In the genomic region with DNA sequence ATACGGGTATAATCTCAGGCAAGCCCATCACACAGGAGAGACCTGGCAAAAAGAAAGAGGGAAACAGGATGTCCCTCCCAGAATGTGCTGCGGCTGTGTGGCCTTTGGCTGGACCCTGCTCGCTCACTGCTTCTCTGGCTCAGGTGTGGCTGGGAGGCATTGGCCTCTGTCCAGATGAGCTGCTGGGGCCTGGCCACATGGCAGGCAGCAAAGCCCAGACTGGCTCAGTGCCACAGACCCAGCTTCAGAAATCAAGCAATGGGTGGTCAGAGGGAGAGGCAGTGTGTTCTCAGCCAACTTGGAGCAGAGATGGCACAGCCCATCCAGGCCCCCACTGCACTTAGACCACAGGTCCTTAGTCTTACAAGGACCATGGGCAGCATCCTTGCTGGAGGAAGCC, we compare ENCODE assay signal across 13 mouse cellular contexts. TPM values are rescaled to one million over a fixed set of nuclear protein-coding genes. Genes with fewer than 3 reads are reported as not detected.
A peak's percentile ranks its signal among the peaks of the same experiment; 100 is the strongest.
DNase-seq lines count a peak whose midpoint lies in the region; ATAC-seq and TF ChIP-seq lines count a peak whose summit lies in the region.
"Had no signal": no experiment of that assay in that cellular context is flagged by ENCODE, and none has a peak within 500 bp of the region (broad histone marks: within the 10 kb centered on the region; RNA-seq: fewer than 3 reads in every experiment).

No protein-coding gene starts in this region.

- no peak for ATAC-seq in erythroblast, adult 5-6 weeks (replicated peaks; ENCODE audit: low FRiP score, poor library complexity, severe bottlenecking)
- ATAC-seq in lung, postnatal 0 days = no peak

- TF ChIP-seq CTCF in brain, embryonic 14.5 days (IDR thresholded peaks at IDR 0.05; ENCODE audit: borderline replicate concordance, extremely low read depth, insufficient read depth, insufficient read length) = no peak
- no peak for TF ChIP-seq CTCF in lung, postnatal 0 days (IDR thresholded peaks at IDR 0.05)

- no peak overlapping the region for H3K9ac ChIP-seq in lung, postnatal 0 days (replicated peaks; ENCODE audit: low read depth)
- H3K9ac ChIP-seq: embryonic facial prominence, embryonic 15.5 days; liver, embryonic 15.5 days; neural tube, embryonic 12.5 days had no signal

- H3K9me3 ChIP-seq in lung, postnatal 0 days (ENCODE audit: low read length) = no peaks in the 10 kb centered on the region
- H3K9me3 ChIP-seq: embryonic facial prominence, embryonic 15.5 days; liver, embryonic 15.5 days; neural tube, embryonic 12.5 days had no signal

- WGBS in lung, postnatal 0 days = 70% methylated on average over 3 of the region's 3 CpGs

- no peak overlapping the region for H3K4me3 ChIP-seq in lung, postnatal 0 days (ENCODE audit: low read depth, low read length)
- H3K4me3 ChIP-seq: embryonic facial prominence, embryonic 15.5 days; heart, adult 2 months; liver, embryonic 15.5 days; neural tube, embryonic 12.5 days had no signal

- no peaks in the 10 kb centered on the region for H3K36me3 ChIP-seq in lung, postnatal 0 days (ENCODE audit: insufficient read depth, low read length)
- H3K36me3 ChIP-seq: embryonic facial prominence, embryonic 15.5 days; liver, embryonic 15.5 days; neural tube, embryonic 12.5 days had no signal

- H3K4me1 ChIP-seq in lung, postnatal 0 days (ENCODE audit: insufficient read depth, low read depth, low read length) = no peaks in the 10 kb centered on the region
- H3K4me1 ChIP-seq: embryonic facial prominence, embryonic 15.5 days; liver, embryonic 15.5 days had no signal

- H3K27ac ChIP-seq in lung, postnatal 0 days (ENCODE audit: low read length) = no peak overlapping the region
- H3K27ac ChIP-seq: embryonic facial prominence, embryonic 15.5 days; heart, adult 2 months; liver, embryonic 15.5 days; macrophage; neural tube, embryonic 12.5 days had no signal

- TF ChIP-seq EP300 in lung, postnatal 0 days (IDR thresholded peaks at IDR 0.05) = no peak

- peak; percentile 46 to 60 for DNase-seq in layer of hippocampus, postnatal 10 days (ENCODE audit: low spot score in 2 of 2)
- no peak for DNase-seq in layer of hippocampus, adult 18-20 months (ENCODE audit: low spot score in 2 of 2)
- DNase-seq in MN1 (ENCODE audit: low spot score) = peak; percentile 76
- peak; percentile 69 for DNase-seq in brain, embryonic 14.5 days (ENCODE audit: low read depth)
- DNase-seq in cerebellum, postnatal 4 days (ENCODE audit: low spot score in 2 of 2) = peak; percentile 52 to 91
- DNase-seq in yolk sac, embryonic 10.5 days (ENCODE audit: low spot score) = no peak
- DNase-seq in lung, postnatal 0 days (ENCODE audit: low spot score) = no peak
- DNase-seq: heart, adult 2 months had no signal

- no peak overlapping the region for H3K4me2 ChIP-seq in lung, postnatal 0 days (replicated peaks; ENCODE audit: low read depth, low read length)
- H3K4me2 ChIP-seq: embryonic facial prominence, embryonic 15.5 days; liver, embryonic 15.5 days; neural tube, embryonic 12.5 days had no signal

- H3K27me3 ChIP-seq in lung, postnatal 0 days (replicated peaks; ENCODE audit: insufficient read depth, low read length) = no peaks in the 10 kb centered on the region

- no peak for TF ChIP-seq POLR2A in brain, embryonic 14.5 days (IDR thresholded peaks at IDR 0.05; ENCODE audit: borderline replicate concordance, extremely low read depth, insufficient read depth, insufficient read length, poor library complexity, severe bottlenecking)

RNA-seq across cellular contexts. Expression of gene Crhr1, which starts 8.1 kb away (rescaled TPM):
- 10 to 100 TPM; 10.2 to 11.9 TPM for total RNA-seq in layer of hippocampus, postnatal 10 days (2021)
- total RNA-seq in layer of hippocampus, adult 18-20 months (2021) = 1 to 10 TPM; 8.8 to 9.3 TPM
- polyA plus RNA-seq in brain, embryonic 14.5 days (2012; rRNA removed) = 9.9 and 10.2 TPM in 2 replicates
- not detected in 2 replicates for total RNA-seq in erythroblast, adult 5-6 weeks (2015; ENCODE audit: low replicate concordance)
- not detected in 2 replicates for total RNA-seq in erythroblast, adult 5-6 weeks (2017; ENCODE audit: low replicate concordance)
- polyA plus RNA-seq in lung, postnatal 0 days (2015; fragmentation: Nextera tagmentation; extraction: Ambion mirVana) = not detected in 2 replicates
- total RNA-seq: heart, adult 2 months had no signal
- polyA plus RNA-seq: heart, adult 2 months; liver, embryonic 15.5 days; macrophage had no signal

Comparison
In these comparisons a context has a peak if more than half of its experiments do, and no peak if none do; other contexts are left out.
1. DNase-seq: peak in layer of hippocampus, postnatal 10 days (2 of 2), MN1 (single experiment), brain, embryonic 14.5 days (single experiment) and cerebellum, postnatal 4 days (2 of 2); none in layer of hippocampus, adult 18-20 months (0 of 2), yolk sac, embryonic 10.5 days (single experiment) and lung, postnatal 0 days (single experiment).
2. RNA of gene Crhr1, which starts 8.1 kb away (total RNA-seq): 10.2 to 11.9 TPM in layer of hippocampus, postnatal 10 days and 8.8 to 9.3 TPM in layer of hippocampus, adult 18-20 months; not detected in erythroblast, adult 5-6 weeks; every median in the first group is over 4 times any median in the second.